Mouse (Mus musculus) lung, adult 2 months (tissue): ENCODE measurements around the gene Plekhg3.

Experiments used
- CTCF ChIP-seq: fragments of 200-500 bp; IDR thresholded peaks from 2 replicates; pipeline ENCODE4 v1.5.1; 2011; ENCODE audit warnings: mild to moderate bottlenecking, low read length, control low read depth; ENCODE audit not compliant: insufficient read depth
- POLR2A ChIP-seq: fragments of 200-500 bp; IDR thresholded peaks from 2 replicates; pipeline ENCODE4 v1.6.1; 2011; ENCODE audit warnings: low read depth, mild to moderate bottlenecking, control low read depth, low read length, borderline replicate concordance; ENCODE audit errors: extremely low read depth

- no peak for TF ChIP-seq CTCF
- 0 out of 2 replicates have a peak, but pooled peaks have one; percentile 10 for TF ChIP-seq POLR2A
Measured at GRCm38 (mm10) chr12:76533377-76534222, 2.9 kb downstream of the Plekhg3 start.
